Mouse (Mus musculus): ENCODE measurements at regions not wholly inside any gene's neighbourhood (a gene's known extent, or its start where the extent isn't known, plus 50 kb on each side); places are given as distances from the start of the nearest gene placed in this dataset.
"Not testable (repeated sequence)": the region's sequence is repeated elsewhere in the genome, so short reads cannot be mapped to it uniquely, and the experiment has no call there.

GRCm38 (mm10) chr10:96696571-96696970, 79.8 kb downstream of the Btg1 start:
- H3K9me3 ChIP-seq (replicated peaks; ENCODE audit: control insufficient read depth, low read length): no peaks in the 10 kb centered on the region
- WGBS (ENCODE audit: insufficient replicate concordance): 92% methylated on average over 7 of the region's 7 CpGs
- H3K4me3 ChIP-seq (ENCODE audit: low read depth, low read length): no peak overlapping the region
- H3K4me1 ChIP-seq (ENCODE audit: control insufficient read depth, insufficient read depth, low read length): no peaks in the 10 kb centered on the region; the same call in 1 of the 2 replicates
- no peak for ATAC-seq (replicated peaks; ENCODE audit: insufficient number of reproducible peaks, low FRiP score, low TSS enrichment)
- H3K27ac ChIP-seq (ENCODE audit: low read depth, low read length): no peak overlapping the region
- no peaks in the 10 kb centered on the region for H3K36me3 ChIP-seq (ENCODE audit: control insufficient read depth, insufficient read depth, low read length)
- H3K9ac ChIP-seq (ENCODE audit: low read depth, low read length): no peak overlapping the region
- no peaks in the 10 kb centered on the region for H3K27me3 ChIP-seq (ENCODE audit: control insufficient read depth, insufficient read depth, low read length)
- H3K4me2 ChIP-seq: no peak overlapping the region

GRCm38 (mm10) chr10:96697781-96698180, 81.0 kb downstream of the Btg1 start:
- Histone ChIP-seq H3K27me3 (ENCODE audit: control insufficient read depth, insufficient read depth, low read length) (no peaks in the 10 kb centered on the region), H3K4me2 (no peak overlapping the region), H3K27ac (ENCODE audit: low read depth, low read length) (0 out of 2 replicates have a peak overlapping the region, but pooled peaks have one; percentile 15), H3K9me3 (replicated peaks; ENCODE audit: control insufficient read depth, low read length) (no peaks in the 10 kb centered on the region), H3K9ac (ENCODE audit: low read depth, low read length) (0 out of 2 replicates have a peak overlapping the region, but pooled peaks have one; percentile 10), H3K4me1 (ENCODE audit: control insufficient read depth, insufficient read depth, low read length) (no peaks in the 10 kb centered on the region; the same call in 1 of the 2 replicates), H3K4me3 (ENCODE audit: low read depth, low read length) (no peak overlapping the region), H3K36me3 (ENCODE audit: control insufficient read depth, insufficient read depth, low read length) (no peaks in the 10 kb centered on the region)
- 53% methylated on average over 3 of the region's 3 CpGs for WGBS (ENCODE audit: insufficient replicate concordance)
- no peak for ATAC-seq (replicated peaks; ENCODE audit: insufficient number of reproducible peaks, low FRiP score, low TSS enrichment)

- Histone ChIP-seq H3K9ac (ENCODE audit: low read depth, low read length) (no peak overlapping the region), H3K36me3 (ENCODE audit: control insufficient read depth, insufficient read depth, low read length) (no peaks in the 10 kb centered on the region), H3K4me3 (ENCODE audit: low read depth, low read length) (no peak overlapping the region), H3K9me3 (replicated peaks; ENCODE audit: control insufficient read depth, low read length) (no peaks in the 10 kb centered on the region), H3K27ac (ENCODE audit: low read depth, low read length) (no peak overlapping the region), H3K27me3 (ENCODE audit: control insufficient read depth, insufficient read depth, low read length) (no peaks in the 10 kb centered on the region; the same call in 1 of the 2 replicates), H3K4me2 (no peak overlapping the region), H3K4me1 (ENCODE audit: control insufficient read depth, insufficient read depth, low read length) (no peaks in the 10 kb centered on the region; the same call in 1 of the 2 replicates)
- no peak for ATAC-seq (replicated peaks; ENCODE audit: insufficient number of reproducible peaks, low FRiP score, low TSS enrichment)
- 77% methylated on average over 4 of the region's 4 CpGs for WGBS (ENCODE audit: insufficient replicate concordance)
These were observed 89.8 kb downstream of the Btg1 start for GRCm38 (mm10) chr10:96706656-96707055.

- Histone ChIP-seq H3K4me3 (ENCODE audit: low read depth, low read length) (no peak overlapping the region), H3K9me3 (replicated peaks; ENCODE audit: control insufficient read depth, low read length) (no peaks in the 10 kb centered on the region), H3K27me3 (ENCODE audit: control insufficient read depth, insufficient read depth, low read length) (no peaks in the 10 kb centered on the region; the same call in 1 of the 2 replicates), H3K9ac (ENCODE audit: low read depth, low read length) (no peak overlapping the region), H3K27ac (ENCODE audit: low read depth, low read length) (no peak overlapping the region), H3K36me3 (ENCODE audit: control insufficient read depth, insufficient read depth, low read length) (no peaks in the 10 kb centered on the region), H3K4me2 (no peak overlapping the region), H3K4me1 (ENCODE audit: control insufficient read depth, insufficient read depth, low read length) (no peaks in the 10 kb centered on the region; the same call in 1 of the 2 replicates)
- ATAC-seq (replicated peaks; ENCODE audit: insufficient number of reproducible peaks, low FRiP score, low TSS enrichment): no peak
- WGBS (ENCODE audit: insufficient replicate concordance): 27% methylated on average over 2 of the region's 2 CpGs
These were observed 91.7 kb downstream of the Btg1 start for GRCm38 (mm10) chr10:96708471-96708870.

- H3K27ac ChIP-seq (ENCODE audit: low read depth, low read length): no peak overlapping the region
These were observed 93.0 kb downstream of the Btg1 start for GRCm38 (mm10) chr10:96709698-96710356.

GRCm38 (mm10) chr10:96711993-96712392, 95.2 kb downstream of the Btg1 start:
- Histone ChIP-seq H3K4me3 (ENCODE audit: low read depth, low read length) (no peak overlapping the region), H3K27ac (ENCODE audit: low read depth, low read length) (no peak overlapping the region), H3K4me2 (no peak overlapping the region), H3K4me1 (ENCODE audit: control insufficient read depth, insufficient read depth, low read length) (no peaks in the 10 kb centered on the region; the same call in 1 of the 2 replicates), H3K9ac (ENCODE audit: low read depth, low read length) (no peak overlapping the region), H3K27me3 (ENCODE audit: control insufficient read depth, insufficient read depth, low read length) (no peaks in the 10 kb centered on the region), H3K36me3 (ENCODE audit: control insufficient read depth, insufficient read depth, low read length) (no peaks in the 10 kb centered on the region), H3K9me3 (replicated peaks; ENCODE audit: control insufficient read depth, low read length) (no peaks in the 10 kb centered on the region)
- WGBS (ENCODE audit: insufficient replicate concordance): 74% methylated on average over 2 of the region's 2 CpGs
- no peak for ATAC-seq (replicated peaks; ENCODE audit: insufficient number of reproducible peaks, low FRiP score, low TSS enrichment)

More at GRCm38 (mm10) chr10:96709698-96710356, 93.0 kb downstream of the Btg1 start:
- no peak for ATAC-seq (replicated peaks; ENCODE audit: insufficient number of reproducible peaks, low FRiP score, low TSS enrichment)
- H3K9me3 ChIP-seq (replicated peaks; ENCODE audit: control insufficient read depth, low read length): no peaks in the 10 kb centered on the region
- no peak overlapping the region for H3K4me2 ChIP-seq
- H3K4me1 ChIP-seq (ENCODE audit: control insufficient read depth, insufficient read depth, low read length): no peaks in the 10 kb centered on the region; the same call in 1 of the 2 replicates
- no peak overlapping the region for H3K9ac ChIP-seq (ENCODE audit: low read depth, low read length)
- no peaks in the 10 kb centered on the region; the same call in 1 of the 2 replicates for H3K27me3 ChIP-seq (ENCODE audit: control insufficient read depth, insufficient read depth, low read length)
- no peaks in the 10 kb centered on the region for H3K36me3 ChIP-seq (ENCODE audit: control insufficient read depth, insufficient read depth, low read length)
- H3K4me3 ChIP-seq (ENCODE audit: low read depth, low read length): no peak overlapping the region
- WGBS (ENCODE audit: insufficient replicate concordance): 82% methylated on average over 13 of the region's 13 CpGs

GRCm38 (mm10) chr10:96714702-96715101, 97.9 kb downstream of the Btg1 start:
- H3K9ac ChIP-seq (ENCODE audit: low read depth, low read length): no peak overlapping the region
- WGBS (ENCODE audit: insufficient replicate concordance): 77% methylated on average over 2 of the region's 2 CpGs
- no peaks in the 10 kb centered on the region for H3K27me3 ChIP-seq (ENCODE audit: control insufficient read depth, insufficient read depth, low read length)
- H3K36me3 ChIP-seq (ENCODE audit: control insufficient read depth, insufficient read depth, low read length): no peaks in the 10 kb centered on the region
- no peak overlapping the region for H3K4me2 ChIP-seq
- H3K9me3 ChIP-seq (replicated peaks; ENCODE audit: control insufficient read depth, low read length): no peaks in the 10 kb centered on the region
- H3K4me1 ChIP-seq (ENCODE audit: control insufficient read depth, insufficient read depth, low read length): no peaks in the 10 kb centered on the region
- no peak for ATAC-seq (replicated peaks; ENCODE audit: insufficient number of reproducible peaks, low FRiP score, low TSS enrichment)
- H3K4me3 ChIP-seq (ENCODE audit: low read depth, low read length): no peak overlapping the region
- H3K27ac ChIP-seq (ENCODE audit: low read depth, low read length): no peak overlapping the region

GRCm38 (mm10) chr10:96717281-96717680, 100.5 kb downstream of the Btg1 start:
- Histone ChIP-seq H3K36me3 (ENCODE audit: control insufficient read depth, insufficient read depth, low read length) (no peaks in the 10 kb centered on the region), H3K27ac (ENCODE audit: low read depth, low read length) (no peak overlapping the region), H3K4me1 (ENCODE audit: control insufficient read depth, insufficient read depth, low read length) (peaks cover 5% of the 10 kb centered on the region), H3K9ac (ENCODE audit: low read depth, low read length) (no peak overlapping the region), H3K27me3 (ENCODE audit: control insufficient read depth, insufficient read depth, low read length) (no peaks in the 10 kb centered on the region), H3K9me3 (replicated peaks; ENCODE audit: control insufficient read depth, low read length) (no peaks in the 10 kb centered on the region), H3K4me3 (ENCODE audit: low read depth, low read length) (no peak overlapping the region), H3K4me2 (no peak overlapping the region)
- ATAC-seq (replicated peaks; ENCODE audit: insufficient number of reproducible peaks, low FRiP score, low TSS enrichment): no peak
- 78% methylated on average over 7 of the region's 7 CpGs for WGBS (ENCODE audit: insufficient replicate concordance)

- 93% methylated on average over 7 of the region's 7 CpGs for WGBS (ENCODE audit: insufficient replicate concordance)
- not testable (repeated sequence) for H3K4me3 ChIP-seq (ENCODE audit: low read depth, low read length)
These were observed 101.9 kb downstream of the Btg1 start for GRCm38 (mm10) chr10:96718706-96719105.

More at GRCm38 (mm10) chr10:96718706-96719105, 101.9 kb downstream of the Btg1 start:
- not testable (repeated sequence) for H3K36me3 ChIP-seq (ENCODE audit: control insufficient read depth, insufficient read depth, low read length); H3K27ac ChIP-seq (ENCODE audit: low read depth, low read length); H3K9ac ChIP-seq (ENCODE audit: low read depth, low read length); H3K4me1 ChIP-seq (ENCODE audit: control insufficient read depth, insufficient read depth, low read length); H3K9me3 ChIP-seq (replicated peaks; ENCODE audit: control insufficient read depth, low read length); H3K4me2 ChIP-seq; H3K27me3 ChIP-seq (ENCODE audit: control insufficient read depth, insufficient read depth, low read length); ATAC-seq (replicated peaks; ENCODE audit: insufficient number of reproducible peaks, low FRiP score, low TSS enrichment)

Data from heart, embryonic 11.5 days (tissue).